In the genomic region with DNA sequence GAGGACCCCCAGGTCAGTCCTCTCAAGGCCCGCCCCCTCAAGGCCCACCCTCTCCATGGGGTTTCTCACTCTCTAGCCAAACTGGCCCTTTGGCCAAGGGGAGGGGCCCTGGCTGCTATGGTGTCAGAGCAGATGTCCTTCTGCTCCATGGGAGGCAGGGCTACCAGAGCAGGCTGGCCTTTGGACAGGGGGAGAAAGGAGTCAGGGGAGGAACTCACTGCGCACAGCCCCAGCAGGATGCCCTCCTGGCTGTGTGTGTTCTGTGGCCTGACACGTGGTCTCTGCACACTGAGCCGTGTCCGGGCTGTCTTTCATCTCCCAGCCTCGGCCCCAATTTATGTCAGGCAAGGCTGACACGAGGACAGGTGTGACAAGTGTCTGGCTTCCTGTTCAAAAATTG, we compare ENCODE assay signal across 13 mouse cellular contexts. TPM values are rescaled to one million over a fixed set of nuclear protein-coding genes. Genes with fewer than 3 reads are reported as not detected.
DNase-seq lines count a peak whose midpoint lies in the region; ATAC-seq and TF ChIP-seq lines count a peak whose summit lies in the region.
"Had no signal": no experiment of that assay in that cellular context is flagged by ENCODE, and none has a peak within 500 bp of the region (broad histone marks: within the 10 kb centered on the region; RNA-seq: fewer than 3 reads in every experiment).

No protein-coding gene starts in this region.

- 29% methylated on average over 7 of the region's 7 CpGs for WGBS in kidney, embryonic 14.5 days
- WGBS in liver, embryonic 14.5 days (ENCODE audit: insufficient replicate concordance): 59% methylated on average over 7 of the region's 7 CpGs

- H3K9me3 ChIP-seq in megakaryocyte, embryonic 14.5 days: no peaks in the 10 kb centered on the region
- no peaks in the 10 kb centered on the region for H3K9me3 ChIP-seq in kidney, embryonic 14.5 days (ENCODE audit: control insufficient read depth, low read length)
- H3K9me3 ChIP-seq in liver, embryonic 14.5 days (ENCODE audit: control insufficient read depth, low read length): no peaks in the 10 kb centered on the region
- H3K9me3 ChIP-seq: limb, embryonic 12.5 days; neural tube, embryonic 12.5 days had no signal

- ATAC-seq in megakaryocyte, adult 5-6 weeks (ENCODE audit: poor library complexity, severe bottlenecking): no peak
- ATAC-seq in kidney, embryonic 14.5 days (ENCODE audit: low FRiP score, low TSS enrichment): peak; percentile 70
- ATAC-seq in liver, embryonic 14.5 days (ENCODE audit: insufficient read depth): peak; percentile 88
- ATAC-seq: inflammation-experienced regulatory T-cells, adult 6 months had no signal

- H3K9ac ChIP-seq in kidney, embryonic 14.5 days (ENCODE audit: low read depth, low read length): no peak overlapping the region
- H3K9ac ChIP-seq in liver, embryonic 14.5 days (replicated peaks): no peak overlapping the region
- H3K9ac ChIP-seq: limb, embryonic 12.5 days; neural tube, embryonic 12.5 days had no signal

- peaks cover 19% of the 10 kb centered on the region for H3K27me3 ChIP-seq in megakaryocyte, embryonic 14.5 days (replicated peaks)
- no peaks in the 10 kb centered on the region for H3K27me3 ChIP-seq in kidney, embryonic 14.5 days (ENCODE audit: control insufficient read depth, insufficient read depth, low read length)
- H3K27me3 ChIP-seq in liver, embryonic 14.5 days (ENCODE audit: control insufficient read depth, insufficient read depth, low read length): no peaks in the 10 kb centered on the region

- H3K4me3 ChIP-seq in megakaryocyte, embryonic 14.5 days (replicated peaks): peak overlapping the region; percentile 71
- H3K4me3 ChIP-seq in kidney, embryonic 14.5 days (ENCODE audit: low read length): no peak overlapping the region
- H3K4me3 ChIP-seq in liver, embryonic 14.5 days (ENCODE audit: insufficient read depth in 1 of 2, low read depth in 2 of 2, low read length in 2 of 2): no peak overlapping the region
- H3K4me3 ChIP-seq: limb, embryonic 12.5 days; neural tube, embryonic 12.5 days had no signal

- peaks cover 98% of the 10 kb centered on the region for H3K4me1 ChIP-seq in megakaryocyte, embryonic 14.5 days
- H3K4me1 ChIP-seq in kidney, embryonic 14.5 days (ENCODE audit: control insufficient read depth, insufficient read depth, low read length): no peaks in the 10 kb centered on the region
- no peaks in the 10 kb centered on the region; a peak in 1 of 4 replicates for H3K4me1 ChIP-seq in liver, embryonic 14.5 days (replicated peaks; ENCODE audit: control insufficient read depth in 2 of 2, insufficient read depth in 2 of 2, low read length in 1 of 2)
- H3K4me1 ChIP-seq: neural tube, embryonic 12.5 days had no signal

- peaks cover 99% of the 10 kb centered on the region for H3K36me3 ChIP-seq in megakaryocyte, embryonic 14.5 days (replicated peaks; ENCODE audit: low read length)
- H3K36me3 ChIP-seq in kidney, embryonic 14.5 days (ENCODE audit: control insufficient read depth, insufficient read depth, low read length): no peaks in the 10 kb centered on the region
- H3K36me3 ChIP-seq in liver, embryonic 14.5 days (replicated peaks; ENCODE audit: control insufficient read depth, insufficient read depth, low read depth): no peaks in the 10 kb centered on the region
- H3K36me3 ChIP-seq: limb, embryonic 12.5 days; neural tube, embryonic 12.5 days had no signal

- peak; percentile 71 to 81 for DNase-seq in cerebellum, postnatal 10 days
- DNase-seq in liver, embryonic 14.5 days (ENCODE audit: low read depth in 3 of 3, low spot score in 3 of 3): peak; percentile 25 to 35 (median 31)
- DNase-seq in layer of hippocampus, postnatal 36 days: no peak
- DNase-seq in heart, postnatal 36 days: no peak
- no peak for DNase-seq in gastrocnemius, postnatal 10 days
- DNase-seq: right cerebral cortex, postnatal 14 days had no signal

- H3K4me2 ChIP-seq in kidney, embryonic 14.5 days (replicated peaks; ENCODE audit: low read depth, low read length): no peak overlapping the region
- H3K4me2 ChIP-seq in liver, embryonic 14.5 days (ENCODE audit: low read depth): no peak overlapping the region
- H3K4me2 ChIP-seq: heart, embryonic 11.5 days; limb, embryonic 12.5 days; neural tube, embryonic 12.5 days had no signal

- TF ChIP-seq EP300 in liver, embryonic 14.5 days (IDR thresholded peaks at IDR 0.05; ENCODE audit: low read depth): no peak

- no peak for TF ChIP-seq CTCF in liver, embryonic 14.5 days (IDR thresholded peaks at IDR 0.05; ENCODE audit: low read depth)

- intact Hi-C loops in heart, postnatal 36 days (cut with DNase I): no loop called here

- no peak overlapping the region for H3K27ac ChIP-seq in kidney, embryonic 14.5 days (ENCODE audit: low read depth, low read length)
- no peak overlapping the region for H3K27ac ChIP-seq in liver, embryonic 14.5 days
- H3K27ac ChIP-seq: limb, embryonic 12.5 days; neural tube, embryonic 12.5 days had no signal

RNA-seq across cellular contexts. Expression of a gene that starts 8.6 kb away (rescaled TPM):
- 56.5 and 164 TPM in 2 replicates for polyA plus RNA-seq in megakaryocyte, embryonic 14.5 days (2012; ENCODE audit: insufficient read depth, low replicate concordance)
- total RNA-seq in megakaryocyte, adult 5-6 weeks (2015): 0.36 and 0.85 TPM in 2 replicates
- 0.26 TPM in 1 of 2 replicates, not detected in the other for total RNA-seq in megakaryocyte, adult 5-6 weeks (2017)
- polyA plus RNA-seq in kidney, embryonic 14.5 days (2014; fragmentation: Nextera tagmentation; extraction: Ambion mirVana): 3.6 and 4.7 TPM in 2 replicates
- 0.52 and 0.91 TPM in 2 replicates for polyA plus RNA-seq in liver, embryonic 14.5 days (2012; rRNA removed)
- polyA plus RNA-seq in liver, embryonic 14.5 days (2014; fragmentation: Nextera tagmentation; extraction: Ambion mirVana): 0.32 and 0.46 TPM in 2 replicates
- 100 to 1,000 TPM in 1 of 2 experiments, 10 to 100 TPM in 1; 96.1 to 105 TPM for total RNA-seq in layer of hippocampus, postnatal 36 days (2021)
- total RNA-seq in heart, postnatal 36 days (2021): 1 to 10 TPM; 2.1 to 6.0 TPM
- under 1 TPM; 0.38 to 0.52 TPM for total RNA-seq in gastrocnemius, postnatal 10 days (2021)
- polyA plus RNA-seq: inflammation-experienced regulatory T-cells, adult 6 months had no signal

RNA-seq across cellular contexts. Expression of a gene that starts 46.0 kb away (rescaled TPM):
- 45.8 and 90.5 TPM in 2 replicates for polyA plus RNA-seq in megakaryocyte, embryonic 14.5 days (2012; ENCODE audit: insufficient read depth, low replicate concordance)
- total RNA-seq in megakaryocyte, adult 5-6 weeks (2015): 1.3 and 2.2 TPM in 2 replicates
- 5.7 and 9.8 TPM in 2 replicates for total RNA-seq in megakaryocyte, adult 5-6 weeks (2017)
- polyA plus RNA-seq in kidney, embryonic 14.5 days (2014; fragmentation: Nextera tagmentation; extraction: Ambion mirVana): 21.5 and 21.6 TPM in 2 replicates
- 4.3 and 5.5 TPM in 2 replicates for polyA plus RNA-seq in liver, embryonic 14.5 days (2012; rRNA removed)
- polyA plus RNA-seq in liver, embryonic 14.5 days (2014; fragmentation: Nextera tagmentation; extraction: Ambion mirVana): 2.6 and 3.2 TPM in 2 replicates
- 10 to 100 TPM; 32.7 to 42.6 TPM for total RNA-seq in layer of hippocampus, postnatal 36 days (2021)
- 10 to 100 TPM; 23.6 to 28.4 TPM for total RNA-seq in heart, postnatal 36 days (2021)
- total RNA-seq in gastrocnemius, postnatal 10 days (2021): 1 to 10 TPM; 2.6 to 3.8 TPM

Comparison
In these comparisons a context has a peak if more than half of its experiments do, and no peak if none do; other contexts are left out.
1. DNase-seq: peak in cerebellum, postnatal 10 days (2 of 2) and liver, embryonic 14.5 days (3 of 3); none in layer of hippocampus, postnatal 36 days (0 of 2), heart, postnatal 36 days (0 of 2) and gastrocnemius, postnatal 10 days (single experiment).
2. RNA of a gene that starts 8.6 kb away (total RNA-seq): 96.1 to 105 TPM in layer of hippocampus, postnatal 36 days; 2.1 to 6.0 TPM in heart, postnatal 36 days, 0.26 to 0.85 TPM in megakaryocyte, adult 5-6 weeks and 0.38 to 0.52 TPM in gastrocnemius, postnatal 10 days; every median in the first group is over 10 times any median in the second.